Mouse (Mus musculus) cerebellum, postnatal 14 days (tissue): ENCODE results near the gene Mymx.
"Not testable (repeated sequence)": the region's sequence is repeated elsewhere in the genome, so short reads cannot be mapped to it uniquely, and the experiment has no call there.

Source experiments
- DNase-seq, 2 experiments: peaks; one replicate each; pipeline ENCODE4 v3.0.0; 2021; ENCODE audit warnings: mixed read lengths in 2 of 2

Gene Mymx

GRCm38 (mm10) chr17:45601877-45602304, at the start of gene Mymx:
Gene Mymx (minus strand): TSS chr17:45602102.
- DNase-seq, result peak in 1 of 2 experiments; percentile 13

GRCm38 (mm10) chr17:45644185-45644584, 42.3 kb upstream of the Mymx start:
- peak in 1 of 2 experiments; percentile 28 for DNase-seq

GRCm38 (mm10) chr17:45642701-45643100, 40.8 kb upstream of the Mymx start:
- DNase-seq, result peak; percentile 94 to 96

- DNase-seq, result no peak
These were observed 40.1 kb upstream of the Mymx start for GRCm38 (mm10) chr17:45641981-45642380.

GRCm38 (mm10) chr17:45638596-45639295, 36.8 kb upstream of the Mymx start:
- no peak for DNase-seq

- DNase-seq, result no peak
These were observed 32.1 kb upstream of the Mymx start for GRCm38 (mm10) chr17:45634033-45634432.

GRCm38 (mm10) chr17:45631940-45632339, 30.0 kb upstream of the Mymx start:
- no peak for DNase-seq

GRCm38 (mm10) chr17:45630992-45631391, 29.1 kb upstream of the Mymx start:
- no peak for DNase-seq

GRCm38 (mm10) chr17:45629861-45630694, 28.2 kb upstream of the Mymx start:
- peak; percentile 86 to 89 for DNase-seq

- no peak for DNase-seq
These were observed 27.3 kb upstream of the Mymx start for GRCm38 (mm10) chr17:45628885-45629855.

GRCm38 (mm10) chr17:45628160-45628559, 26.3 kb upstream of the Mymx start:
- no peak for DNase-seq

GRCm38 (mm10) chr17:45626577-45627134, 24.8 kb upstream of the Mymx start:
- DNase-seq, result peak; percentile 84

GRCm38 (mm10) chr17:45623425-45623824, 21.5 kb upstream of the Mymx start:
- not testable (repeated sequence) for DNase-seq

- DNase-seq, result no peak
These were observed 17.7 kb upstream of the Mymx start for GRCm38 (mm10) chr17:45619386-45620256.

GRCm38 (mm10) chr17:45618941-45619385, 17.1 kb upstream of the Mymx start:
- DNase-seq, result no peak

- no peak for DNase-seq
These were observed 15.8 kb upstream of the Mymx start for GRCm38 (mm10) chr17:45617655-45618054.

GRCm38 (mm10) chr17:45616679-45617078, 14.8 kb upstream of the Mymx start:
- DNase-seq, result no peak

- DNase-seq, result no peak
These were observed 14.2 kb upstream of the Mymx start for GRCm38 (mm10) chr17:45616046-45616650.

- DNase-seq, result no peak
These were observed 11.0 kb upstream of the Mymx start for GRCm38 (mm10) chr17:45612921-45613320.

GRCm38 (mm10) chr17:45612008-45612407, 10.1 kb upstream of the Mymx start:
- DNase-seq, result no peak
